Mouse (Mus musculus) brain, embryonic 14.5 days (tissue): ENCODE data around the gene Gimap5.

Experiments
- CTCF ChIP-seq: fragments of 200-500 bp; IDR thresholded peaks from 2 replicates; pipeline ENCODE4 v1.5.1; 2012; ENCODE audit warnings: inconsistent platforms, mild to moderate bottlenecking, moderate library complexity, borderline replicate concordance; ENCODE audit not compliant: insufficient read depth, insufficient read length; ENCODE audit errors: extremely low read depth
- POLR2A ChIP-seq: fragments of 200-500 bp; IDR thresholded peaks from 2 replicates; pipeline ENCODE4 v1.6.1; 2012; ENCODE audit warnings: mild to moderate bottlenecking, inconsistent platforms, borderline replicate concordance; ENCODE audit not compliant: poor library complexity, insufficient read depth, insufficient read length, severe bottlenecking; ENCODE audit errors: extremely low read depth

DNA sequence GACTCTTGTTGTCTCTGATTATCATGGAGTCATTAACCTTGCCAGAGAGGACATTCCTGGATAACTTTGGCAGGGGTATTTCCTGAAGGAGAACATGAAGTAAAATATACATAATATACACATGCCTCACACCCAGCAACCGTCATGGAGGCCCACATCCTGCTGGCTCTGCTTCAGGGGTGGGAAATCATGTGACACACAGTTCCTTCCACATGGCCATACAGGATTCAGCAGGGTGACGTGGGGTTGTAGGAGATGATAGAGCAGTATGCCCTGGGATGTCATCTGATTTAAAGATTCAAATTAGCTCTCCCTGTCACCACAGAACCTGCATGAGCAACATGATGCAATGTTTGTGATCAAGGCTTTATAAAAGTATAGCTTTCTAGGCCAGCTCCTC is 41.9 kb downstream of the Gimap5 start:
- TF ChIP-seq CTCF (no peak), POLR2A (no peak)
